Mouse (Mus musculus): ENCODE results near the gene Cabin1. TPM values are rescaled to one million over a fixed set of nuclear protein-coding genes. Genes with fewer than 3 reads are reported as not detected.
A peak's percentile ranks its signal among the peaks of the same experiment; 100 is the strongest.

Gene Cabin1
- polyA plus RNA-seq, 1 experiment from 2014 or later, result 39.0 TPM

DNA sequence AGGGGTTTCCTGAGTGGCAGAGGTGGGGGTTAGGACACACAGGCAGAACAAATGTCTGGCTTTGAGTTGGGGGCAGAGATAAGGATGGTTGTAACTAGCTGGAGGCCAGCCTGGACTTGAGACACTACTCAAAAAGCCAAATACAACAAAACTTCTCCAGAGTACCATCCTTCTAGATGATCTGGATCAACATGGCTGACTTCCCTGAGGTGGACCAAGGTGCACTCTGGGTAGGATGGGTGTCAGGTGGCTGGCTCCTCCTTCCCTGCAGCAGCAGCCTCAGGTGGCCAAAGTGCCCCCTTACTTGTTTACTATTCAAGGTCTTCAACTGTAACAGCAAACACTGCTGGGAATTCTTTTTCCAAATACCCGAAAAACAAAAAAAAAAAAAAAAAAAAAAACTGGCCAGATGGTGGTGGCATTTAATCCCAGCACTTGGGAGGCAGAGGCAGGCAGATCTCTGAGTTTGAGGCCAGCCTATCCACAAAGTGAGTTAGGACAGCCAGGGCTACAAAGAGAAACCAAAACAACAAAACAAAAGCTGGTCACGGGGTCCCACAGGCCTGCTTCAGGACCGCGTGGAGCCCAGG, 114.6 kb downstream of the Cabin1 start:
- DNase-seq (ENCODE audit: low spot score), result no peak
- Histone ChIP-seq H3K27me3 (replicated peaks; ENCODE audit: low read depth, poor library complexity, severe bottlenecking) (no peaks in the 10 kb centered on the region), H3K27ac (replicated peaks) (no peak overlapping the region), H3K36me3 (replicated peaks) (peaks cover 96% of the 10 kb centered on the region), H3K9me3 (no peaks in the 10 kb centered on the region), H3K4me3 (no peak overlapping the region), H3K4me1 (peaks cover 1% of the 10 kb centered on the region)
- WGBS, result 93% methylated on average over 4 of the region's 4 CpGs

DNA sequence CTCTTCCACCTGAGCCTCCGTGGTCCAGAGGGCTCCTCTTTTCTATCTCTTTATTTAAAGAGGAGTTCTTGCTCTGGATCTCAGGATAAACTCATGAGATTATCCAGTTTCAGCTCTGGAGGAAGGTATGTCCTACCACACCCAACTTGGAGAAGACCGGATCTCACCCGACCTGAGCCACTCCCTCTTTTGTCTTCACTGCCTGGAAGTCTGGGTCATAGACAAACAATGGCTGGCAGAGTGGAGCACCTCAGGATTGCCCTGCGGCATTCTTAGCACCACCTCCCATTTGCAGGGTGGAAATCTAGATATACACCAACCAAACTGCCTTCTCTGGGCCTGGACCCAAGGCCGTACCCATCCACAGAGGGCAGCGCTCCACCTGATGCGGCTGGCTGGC, 115.1 kb downstream of the Cabin1 start:
- H3K4me1 ChIP-seq, result peaks cover 6% of the 10 kb centered on the region
- no peak overlapping the region for H3K27ac ChIP-seq (replicated peaks)
- WGBS, result 92% methylated on average over 7 of the region's 7 CpGs
- no peaks in the 10 kb centered on the region for H3K27me3 ChIP-seq (replicated peaks; ENCODE audit: low read depth, poor library complexity, severe bottlenecking)
- H3K9me3 ChIP-seq, result no peaks in the 10 kb centered on the region
- DNase-seq (ENCODE audit: low spot score), result no peak
- no peak overlapping the region for H3K4me3 ChIP-seq
- H3K36me3 ChIP-seq (replicated peaks), result peaks cover 91% of the 10 kb centered on the region

- Histone ChIP-seq H3K36me3 (replicated peaks) (peaks cover 82% of the 10 kb centered on the region), H3K27ac (replicated peaks) (no peak overlapping the region), H3K4me3 (no peak overlapping the region), H3K9me3 (no peaks in the 10 kb centered on the region), H3K4me1 (peaks cover 16% of the 10 kb centered on the region), H3K27me3 (replicated peaks; ENCODE audit: low read depth, poor library complexity, severe bottlenecking) (no peaks in the 10 kb centered on the region)
- DNase-seq (ENCODE audit: low spot score), result no peak
- WGBS, result 90% methylated on average over 6 of the region's 6 CpGs
These were observed 116.0 kb downstream of the Cabin1 start for GRCm38 (mm10) chr10:75648091-75648490.

- Histone ChIP-seq H3K4me3 (no peak overlapping the region), H3K36me3 (replicated peaks) (peaks cover 75% of the 10 kb centered on the region), H3K9me3 (no peaks in the 10 kb centered on the region), H3K27ac (replicated peaks) (no peak overlapping the region), H3K27me3 (replicated peaks; ENCODE audit: low read depth, poor library complexity, severe bottlenecking) (no peaks in the 10 kb centered on the region), H3K4me1 (peaks cover 19% of the 10 kb centered on the region)
- 96% methylated on average over 3 of the region's 3 CpGs for WGBS
- no peak for DNase-seq (ENCODE audit: low spot score)
These were observed 116.8 kb downstream of the Cabin1 start for GRCm38 (mm10) chr10:75647362-75647761.

GRCm38 (mm10) chr10:75646406-75646805, 117.7 kb downstream of the Cabin1 start:
- H3K4me1 ChIP-seq, result peaks cover 19% of the 10 kb centered on the region
- DNase-seq (ENCODE audit: low spot score), result no peak
- peaks cover 65% of the 10 kb centered on the region for H3K36me3 ChIP-seq (replicated peaks)
- WGBS, result 88% methylated on average over 6 of the region's 6 CpGs
- H3K27me3 ChIP-seq (replicated peaks; ENCODE audit: low read depth, poor library complexity, severe bottlenecking), result no peaks in the 10 kb centered on the region
- H3K9me3 ChIP-seq, result no peaks in the 10 kb centered on the region
- H3K4me3 ChIP-seq, result no peak overlapping the region
- no peak overlapping the region for H3K27ac ChIP-seq (replicated peaks)

- Histone ChIP-seq H3K9me3 (no peaks in the 10 kb centered on the region), H3K27ac (replicated peaks) (no peak overlapping the region), H3K4me3 (no peak overlapping the region), H3K36me3 (replicated peaks) (peaks cover 57% of the 10 kb centered on the region), H3K27me3 (replicated peaks; ENCODE audit: low read depth, poor library complexity, severe bottlenecking) (no peaks in the 10 kb centered on the region), H3K4me1 (peaks cover 19% of the 10 kb centered on the region)
- DNase-seq (ENCODE audit: low spot score), result no peak
- WGBS, result 95% methylated on average over 8 of the region's 8 CpGs
These were observed 118.5 kb downstream of the Cabin1 start for GRCm38 (mm10) chr10:75645616-75646015.

GRCm38 (mm10) chr10:75643741-75644343, 120.3 kb downstream of the Cabin1 start, which contains the start of gene Susd2:
Gene Susd2, minus strand, starts transcription at chr10:75644008.
- H3K27me3 ChIP-seq (replicated peaks; ENCODE audit: low read depth, poor library complexity, severe bottlenecking), result no peaks in the 10 kb centered on the region
- 4% methylated on average over 11 of the region's 11 CpGs for WGBS
- peaks cover 20% of the 10 kb centered on the region for H3K4me1 ChIP-seq
- peaks cover 40% of the 10 kb centered on the region for H3K36me3 ChIP-seq (replicated peaks)
- peak within 1 kb of the TSS; percentile 43 for H3K4me3 ChIP-seq
- H3K9me3 ChIP-seq, result no peaks in the 10 kb centered on the region
- peak within 1 kb of the TSS; percentile 26; the same call in 1 of the 2 replicates for H3K27ac ChIP-seq (replicated peaks)
- DNase-seq (ENCODE audit: low spot score), result peak; percentile 78

GRCm38 (mm10) chr10:75642891-75643290, 121.2 kb downstream of the Cabin1 start:
- no peak for DNase-seq (ENCODE audit: low spot score)
- Histone ChIP-seq H3K4me1 (peaks cover 24% of the 10 kb centered on the region), H3K36me3 (replicated peaks) (peaks cover 30% of the 10 kb centered on the region), H3K27me3 (replicated peaks; ENCODE audit: low read depth, poor library complexity, severe bottlenecking) (no peaks in the 10 kb centered on the region), H3K27ac (replicated peaks) (no peak overlapping the region), H3K9me3 (no peaks in the 10 kb centered on the region), H3K4me3 (no peak overlapping the region)
- 91% methylated on average over 2 of the region's 2 CpGs for WGBS

DNA sequence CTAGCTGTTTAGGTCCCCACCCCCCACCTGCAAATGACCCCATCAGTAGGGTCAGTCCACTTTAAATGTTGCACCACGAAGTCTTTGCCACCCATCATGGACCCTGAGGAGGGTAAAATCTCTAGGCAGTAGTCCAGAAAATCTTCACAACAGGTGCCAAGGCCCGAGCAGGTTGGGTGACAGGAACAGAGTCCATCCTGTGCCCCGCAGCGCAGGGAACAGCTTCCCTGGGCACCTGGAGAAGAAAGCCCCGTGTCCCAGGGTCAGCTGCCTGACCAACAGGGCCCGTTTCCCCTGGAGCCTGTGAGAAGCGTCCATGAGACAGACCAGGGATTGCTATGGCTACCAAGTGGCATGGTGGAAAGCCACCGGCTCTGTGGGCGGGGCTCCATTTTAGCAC, 121.7 kb downstream of the Cabin1 start:
- Histone ChIP-seq H3K36me3 (replicated peaks) (peaks cover 26% of the 10 kb centered on the region), H3K9me3 (no peaks in the 10 kb centered on the region), H3K4me1 (peaks cover 24% of the 10 kb centered on the region), H3K27me3 (replicated peaks; ENCODE audit: low read depth, poor library complexity, severe bottlenecking) (no peaks in the 10 kb centered on the region), H3K4me3 (no peak overlapping the region), H3K27ac (replicated peaks) (no peak overlapping the region)
- 87% methylated on average over 9 of the region's 9 CpGs for WGBS
- no peak for DNase-seq (ENCODE audit: low spot score)

GRCm38 (mm10) chr10:75641721-75642222, 122.4 kb downstream of the Cabin1 start:
- Histone ChIP-seq H3K27me3 (replicated peaks; ENCODE audit: low read depth, poor library complexity, severe bottlenecking) (no peaks in the 10 kb centered on the region), H3K27ac (replicated peaks) (no peak overlapping the region), H3K4me3 (no peak overlapping the region), H3K4me1 (peaks cover 24% of the 10 kb centered on the region), H3K36me3 (replicated peaks) (peaks cover 19% of the 10 kb centered on the region), H3K9me3 (no peaks in the 10 kb centered on the region)
- no peak for DNase-seq (ENCODE audit: low spot score)
- 88% methylated on average over 7 of the region's 7 CpGs for WGBS

DNA sequence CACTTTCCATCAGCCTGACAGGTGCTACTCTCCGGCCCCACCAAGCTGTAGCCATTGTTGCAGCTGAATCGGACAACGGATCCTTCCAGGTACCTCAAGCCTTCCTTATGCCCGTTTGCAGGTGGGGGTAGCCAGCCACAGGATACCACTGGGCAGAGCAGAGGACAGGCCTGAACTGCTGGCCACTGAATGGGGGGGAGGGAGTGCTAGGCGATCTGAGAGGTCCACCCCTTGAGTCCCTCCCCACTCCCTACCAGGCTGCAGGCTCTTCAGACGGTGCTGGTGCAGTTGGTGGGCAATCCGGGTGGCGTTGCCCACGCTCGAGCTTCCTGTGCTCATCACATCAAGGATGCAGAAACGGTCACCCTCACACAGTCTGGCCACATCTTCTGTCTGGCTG, 126.4 kb downstream of the Cabin1 start:
- Histone ChIP-seq H3K9me3 (no peaks in the 10 kb centered on the region), H3K4me1 (peaks cover 14% of the 10 kb centered on the region), H3K27ac (replicated peaks) (no peak overlapping the region), H3K36me3 (replicated peaks) (no peaks in the 10 kb centered on the region), H3K27me3 (replicated peaks; ENCODE audit: low read depth, poor library complexity, severe bottlenecking) (no peaks in the 10 kb centered on the region), H3K4me3 (no peak overlapping the region)
- DNase-seq (ENCODE audit: low spot score), result no peak
- WGBS, result 90% methylated on average over 11 of the region's 11 CpGs

GRCm38 (mm10) chr10:75636084-75636786, 127.9 kb downstream of the Cabin1 start:
- WGBS, result 86% methylated on average over 12 of the region's 12 CpGs

DNA sequence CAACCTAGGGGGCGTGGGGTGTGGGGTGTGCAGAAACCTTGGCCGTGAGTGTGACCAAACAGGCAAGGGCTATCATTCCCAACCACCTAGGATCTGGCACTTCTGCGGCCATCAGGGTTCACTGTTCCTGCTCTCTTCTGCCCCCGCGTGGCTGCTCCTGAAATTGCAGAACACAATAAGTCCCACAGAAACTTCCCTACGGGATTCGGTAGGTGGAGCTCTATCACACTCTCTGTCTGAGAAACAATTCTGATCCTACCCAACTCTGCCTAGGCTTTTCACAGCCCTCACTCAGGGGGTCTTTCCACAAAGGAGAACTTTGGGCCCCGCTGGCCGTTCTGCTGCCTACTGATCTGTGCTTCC, 128.5 kb downstream of the Cabin1 start:
- peak; percentile 87 for DNase-seq (ENCODE audit: low spot score)
- no peaks in the 10 kb centered on the region for H3K36me3 ChIP-seq (replicated peaks)
- 5% methylated on average over 9 of the region's 9 CpGs for WGBS
- no peaks in the 10 kb centered on the region for H3K9me3 ChIP-seq
- H3K4me1 ChIP-seq, result peaks cover 26% of the 10 kb centered on the region
- no peaks in the 10 kb centered on the region for H3K27me3 ChIP-seq (replicated peaks; ENCODE audit: low read depth, poor library complexity, severe bottlenecking)
- no peak overlapping the region for H3K27ac ChIP-seq (replicated peaks)
- no peak overlapping the region for H3K4me3 ChIP-seq

More at GRCm38 (mm10) chr10:75636084-75636786, 127.9 kb downstream of the Cabin1 start:
- Histone ChIP-seq H3K36me3 (replicated peaks) (no peaks in the 10 kb centered on the region), H3K27ac (replicated peaks) (no peak overlapping the region), H3K9me3 (no peaks in the 10 kb centered on the region), H3K4me3 (no peak overlapping the region), H3K4me1 (peaks cover 26% of the 10 kb centered on the region), H3K27me3 (replicated peaks; ENCODE audit: low read depth, poor library complexity, severe bottlenecking) (no peaks in the 10 kb centered on the region)
- DNase-seq (ENCODE audit: low spot score), result no peak

All from embryonic facial prominence, embryonic 10.5 days (tissue).